Mouse (Mus musculus): ENCODE results near the gene Trappc6a. TPM values are rescaled to one million over a fixed set of nuclear protein-coding genes. Genes with fewer than 3 reads are reported as not detected.

The Trappc6a gene
- polyA plus RNA-seq, 1 experiment from 2014 or later, result 63.7 TPM

DNA sequence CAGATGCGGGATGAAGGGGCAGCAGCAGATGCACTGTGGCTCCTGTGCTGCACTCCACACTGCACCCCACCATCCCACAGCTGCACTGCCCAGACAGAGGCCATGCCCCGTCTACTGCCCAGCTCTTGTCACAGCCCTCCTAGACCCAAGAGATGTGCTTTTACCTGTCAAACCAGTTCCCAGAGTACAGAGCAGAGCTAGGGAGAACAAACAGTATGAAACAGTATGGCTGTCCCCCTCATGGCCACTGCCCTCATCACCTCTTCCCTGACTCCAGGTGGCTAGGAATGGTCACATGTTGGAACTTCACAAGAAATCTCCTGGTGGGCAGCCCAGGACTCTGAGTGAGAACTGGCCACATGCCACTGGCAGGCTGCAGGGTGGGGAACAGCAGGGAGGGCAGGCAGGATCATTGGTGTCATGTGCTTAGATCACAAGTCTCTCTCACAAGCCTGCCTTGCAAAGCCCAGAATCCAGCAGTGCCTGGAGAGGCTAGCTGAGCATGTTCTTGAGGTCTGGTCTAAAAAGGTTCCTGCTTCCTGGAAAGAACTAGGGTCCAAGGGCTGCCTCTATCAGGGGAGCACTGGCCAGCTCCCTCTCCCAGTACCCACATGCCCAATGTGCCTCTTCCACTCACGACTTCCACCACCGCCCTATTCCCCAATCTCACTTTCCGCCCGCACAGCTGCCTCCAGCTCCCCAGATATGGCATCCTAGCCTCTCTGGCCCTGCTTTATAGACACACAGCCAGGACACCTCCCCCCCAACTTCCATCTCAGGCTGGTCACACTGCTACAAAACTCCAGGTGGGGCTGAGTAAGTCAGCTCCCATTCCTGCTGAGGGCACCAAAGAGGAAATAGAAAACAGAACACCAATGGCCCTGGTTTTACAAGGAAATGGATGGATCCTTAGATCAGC lies 50.0 kb downstream of the Trappc6a start:
- H3K36me3 ChIP-seq (ENCODE audit: control insufficient read depth, insufficient read depth, low read length), result peaks cover 17% of the 10 kb centered on the region
- H3K9me3 ChIP-seq (ENCODE audit: control insufficient read depth, low read length), result no peaks in the 10 kb centered on the region
- ATAC-seq (ENCODE audit: low FRiP score, low TSS enrichment), result no peak
- 89% methylated on average over 6 of the region's 6 CpGs for WGBS
- no peak overlapping the region for H3K9ac ChIP-seq (ENCODE audit: low read depth, low read length)
- H3K4me3 ChIP-seq (ENCODE audit: low read length), result no peak overlapping the region
- no peaks in the 10 kb centered on the region for H3K27me3 ChIP-seq (ENCODE audit: control insufficient read depth, insufficient read depth, low read length)
- H3K4me2 ChIP-seq (replicated peaks; ENCODE audit: low read depth, low read length), result no peak overlapping the region
- no peak overlapping the region for H3K27ac ChIP-seq (ENCODE audit: low read depth, low read length)
- peaks cover 13% of the 10 kb centered on the region for H3K4me1 ChIP-seq (ENCODE audit: control insufficient read depth, insufficient read depth, low read length)

DNA sequence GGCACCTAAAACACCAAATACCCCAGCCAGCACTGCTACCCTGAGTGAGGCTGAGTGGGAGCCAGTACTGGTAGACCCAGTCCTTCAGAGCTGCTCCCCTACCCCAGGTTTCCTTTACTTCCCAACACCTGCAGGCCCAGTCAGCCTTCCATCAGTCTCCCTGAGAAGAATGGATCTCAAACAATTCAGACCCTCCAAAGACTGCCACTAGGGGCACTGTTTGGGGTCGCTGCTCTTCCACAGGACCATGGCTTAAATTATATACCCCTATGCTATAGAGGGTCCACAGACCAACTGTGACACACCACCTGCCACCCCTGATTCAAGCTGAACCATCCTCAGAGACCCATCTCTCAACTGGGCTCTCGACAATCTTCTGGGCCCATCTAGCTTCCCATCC lies 50.8 kb downstream of the Trappc6a start:
- Histone ChIP-seq H3K27ac (ENCODE audit: low read depth, low read length) (no peak overlapping the region), H3K4me3 (ENCODE audit: low read length) (no peak overlapping the region), H3K36me3 (ENCODE audit: control insufficient read depth, insufficient read depth, low read length) (peaks cover 12% of the 10 kb centered on the region; the same call in 1 of the 2 replicates), H3K27me3 (ENCODE audit: control insufficient read depth, insufficient read depth, low read length) (no peaks in the 10 kb centered on the region), H3K4me2 (replicated peaks; ENCODE audit: low read depth, low read length) (no peak overlapping the region), H3K9me3 (ENCODE audit: control insufficient read depth, low read length) (no peaks in the 10 kb centered on the region), H3K9ac (ENCODE audit: low read depth, low read length) (no peak overlapping the region), H3K4me1 (ENCODE audit: control insufficient read depth, insufficient read depth, low read length) (peaks cover 13% of the 10 kb centered on the region)
- ATAC-seq (ENCODE audit: low FRiP score, low TSS enrichment), result no peak
- 30% methylated on average over 2 of the region's 2 CpGs for WGBS

DNA sequence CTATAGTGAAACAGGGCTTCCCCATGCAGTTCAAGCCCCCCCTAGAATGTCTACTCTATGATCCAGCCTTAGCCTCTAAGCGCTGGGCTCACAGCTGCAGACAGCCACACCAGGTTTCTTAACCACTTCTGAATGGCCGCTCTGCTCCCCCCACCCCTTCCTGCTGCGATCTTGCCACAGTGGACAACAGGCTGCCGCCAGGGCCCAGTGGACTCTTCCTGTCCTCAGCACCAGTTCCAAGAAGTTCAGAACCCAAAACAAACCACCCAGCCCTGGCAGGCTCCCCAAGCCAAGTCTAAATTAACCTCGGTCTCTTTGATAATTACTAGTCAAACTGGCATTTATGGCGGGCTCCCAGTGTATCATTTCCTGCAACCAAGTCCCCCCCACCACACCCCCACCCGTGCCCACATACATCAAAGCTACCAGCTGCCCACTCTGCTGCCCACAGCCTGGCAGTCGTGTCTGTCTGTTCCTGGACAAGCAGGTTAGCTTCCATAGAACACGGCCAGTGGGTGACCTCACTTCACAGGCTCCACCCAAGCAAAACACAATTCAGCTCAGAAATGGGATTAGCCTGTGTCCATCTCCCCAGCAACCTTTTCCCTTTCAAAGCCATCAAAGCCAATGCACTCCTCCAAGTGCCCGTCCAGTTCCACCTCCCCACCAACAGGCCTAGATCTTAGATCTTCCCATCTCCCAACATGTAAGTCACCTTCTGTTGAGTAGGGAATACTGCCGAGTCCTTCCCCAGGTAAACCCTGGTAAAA lies 52.5 kb downstream of the Trappc6a start:
- H3K4me3 ChIP-seq (ENCODE audit: low read length), result peak overlapping the region; percentile 64
- ATAC-seq (ENCODE audit: low FRiP score, low TSS enrichment), result no peak
- 17% methylated on average over 11 of the region's 11 CpGs for WGBS

DNA sequence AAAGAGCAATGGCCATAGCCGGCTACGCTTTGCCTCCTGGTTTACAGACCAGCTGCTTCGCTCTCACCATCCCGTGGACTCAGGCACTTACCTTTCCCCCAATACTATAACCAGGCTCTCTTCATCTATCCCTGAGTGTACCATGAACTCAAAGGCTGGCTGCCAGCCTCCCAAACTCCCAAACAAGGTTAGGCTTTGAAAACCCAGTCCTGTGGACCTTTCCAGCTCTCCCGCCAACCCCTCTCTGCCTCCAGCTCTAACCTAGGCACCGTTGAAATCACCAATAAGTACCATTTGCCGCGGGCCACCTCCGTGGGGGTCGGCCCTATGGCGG lies 53.2 kb downstream of the Trappc6a start:
- H3K27ac ChIP-seq (ENCODE audit: low read depth, low read length), result no peak overlapping the region
- no peaks in the 10 kb centered on the region for H3K27me3 ChIP-seq (ENCODE audit: control insufficient read depth, insufficient read depth, low read length)
- ATAC-seq (ENCODE audit: low FRiP score, low TSS enrichment), result no peak
- peaks cover 13% of the 10 kb centered on the region for H3K4me1 ChIP-seq (ENCODE audit: control insufficient read depth, insufficient read depth, low read length)
- peak overlapping the region; percentile 64 for H3K4me3 ChIP-seq (ENCODE audit: low read length)
- H3K36me3 ChIP-seq (ENCODE audit: control insufficient read depth, insufficient read depth, low read length), result peaks cover 21% of the 10 kb centered on the region
- H3K4me2 ChIP-seq (replicated peaks; ENCODE audit: low read depth, low read length), result peak overlapping the region; percentile 62
- H3K9ac ChIP-seq (ENCODE audit: low read depth, low read length), result peak overlapping the region; percentile 94
- H3K9me3 ChIP-seq (ENCODE audit: control insufficient read depth, low read length), result no peaks in the 10 kb centered on the region
- 1% methylated on average over 11 of the region's 11 CpGs for WGBS

More for the DNA sequence above, 52.5 kb downstream of the Trappc6a start:
- Histone ChIP-seq H3K27me3 (ENCODE audit: control insufficient read depth, insufficient read depth, low read length) (no peaks in the 10 kb centered on the region), H3K36me3 (ENCODE audit: control insufficient read depth, insufficient read depth, low read length) (peaks cover 23% of the 10 kb centered on the region), H3K4me2 (replicated peaks; ENCODE audit: low read depth, low read length) (peak overlapping the region; percentile 62), H3K27ac (ENCODE audit: low read depth, low read length) (no peak overlapping the region), H3K4me1 (ENCODE audit: control insufficient read depth, insufficient read depth, low read length) (peaks cover 13% of the 10 kb centered on the region), H3K9ac (ENCODE audit: low read depth, low read length) (peak overlapping the region; percentile 94), H3K9me3 (ENCODE audit: control insufficient read depth, low read length) (no peaks in the 10 kb centered on the region)

DNA sequence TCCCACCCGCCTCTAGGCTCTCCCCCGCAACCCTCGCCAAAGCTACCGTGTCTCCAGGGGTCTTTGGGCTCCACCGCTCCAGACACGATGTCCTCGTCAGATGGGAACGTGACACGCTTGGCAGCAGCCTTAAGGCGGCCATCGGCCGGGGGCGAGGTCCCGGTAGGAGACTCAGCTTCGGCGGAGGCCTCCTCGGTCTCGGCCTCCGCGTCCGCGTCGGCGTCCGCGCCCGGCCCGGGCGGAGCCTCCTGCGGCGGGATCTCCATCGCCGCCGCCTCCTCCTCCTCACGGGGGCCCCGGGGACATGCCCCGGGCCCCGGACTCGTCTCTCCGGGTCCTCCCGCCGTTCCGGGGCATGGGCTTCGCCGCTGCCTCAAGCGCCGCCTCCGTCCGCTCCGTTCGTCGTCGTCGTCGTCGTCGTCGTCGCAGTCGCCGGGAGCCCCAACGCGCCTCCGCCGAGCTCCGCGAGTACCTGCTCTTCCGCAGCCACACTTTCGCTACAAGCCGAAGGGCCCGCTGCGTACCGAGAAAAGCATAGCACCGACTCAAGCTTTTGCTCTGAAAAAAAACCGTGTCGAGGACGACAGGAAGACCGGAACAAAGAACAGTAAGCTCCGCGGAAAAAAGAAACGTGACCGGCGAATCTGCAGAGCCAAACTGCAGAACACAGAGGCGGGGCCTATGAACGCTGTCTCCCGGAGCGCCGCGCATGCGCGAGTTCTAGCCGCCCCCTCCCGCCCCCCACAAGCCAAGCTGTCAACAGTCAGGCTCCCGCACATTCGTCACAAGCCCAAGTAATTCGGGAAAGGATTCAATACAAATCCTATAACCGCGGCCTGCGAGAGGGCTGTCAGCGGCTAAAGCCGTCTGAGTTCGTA lies 53.8 kb downstream of the Trappc6a start:
- WGBS, result 1% methylated on average over 102 of the region's 102 CpGs
- H3K36me3 ChIP-seq (ENCODE audit: control insufficient read depth, insufficient read depth, low read length), result peaks cover 24% of the 10 kb centered on the region
- no peaks in the 10 kb centered on the region for H3K9me3 ChIP-seq (ENCODE audit: control insufficient read depth, low read length)
- peak; percentile 81 for ATAC-seq (ENCODE audit: low FRiP score, low TSS enrichment)
- H3K4me2 ChIP-seq (replicated peaks; ENCODE audit: low read depth, low read length), result peak overlapping the region; percentile 90
- H3K4me1 ChIP-seq (ENCODE audit: control insufficient read depth, insufficient read depth, low read length), result peaks cover 13% of the 10 kb centered on the region
- no peaks in the 10 kb centered on the region for H3K27me3 ChIP-seq (ENCODE audit: control insufficient read depth, insufficient read depth, low read length)
- H3K27ac ChIP-seq (ENCODE audit: low read depth, low read length), result peak overlapping the region; percentile 93
- peak overlapping the region; percentile 94 for H3K9ac ChIP-seq (ENCODE audit: low read depth, low read length)
- peak overlapping the region; percentile 64 for H3K4me3 ChIP-seq (ENCODE audit: low read length)

DNA sequence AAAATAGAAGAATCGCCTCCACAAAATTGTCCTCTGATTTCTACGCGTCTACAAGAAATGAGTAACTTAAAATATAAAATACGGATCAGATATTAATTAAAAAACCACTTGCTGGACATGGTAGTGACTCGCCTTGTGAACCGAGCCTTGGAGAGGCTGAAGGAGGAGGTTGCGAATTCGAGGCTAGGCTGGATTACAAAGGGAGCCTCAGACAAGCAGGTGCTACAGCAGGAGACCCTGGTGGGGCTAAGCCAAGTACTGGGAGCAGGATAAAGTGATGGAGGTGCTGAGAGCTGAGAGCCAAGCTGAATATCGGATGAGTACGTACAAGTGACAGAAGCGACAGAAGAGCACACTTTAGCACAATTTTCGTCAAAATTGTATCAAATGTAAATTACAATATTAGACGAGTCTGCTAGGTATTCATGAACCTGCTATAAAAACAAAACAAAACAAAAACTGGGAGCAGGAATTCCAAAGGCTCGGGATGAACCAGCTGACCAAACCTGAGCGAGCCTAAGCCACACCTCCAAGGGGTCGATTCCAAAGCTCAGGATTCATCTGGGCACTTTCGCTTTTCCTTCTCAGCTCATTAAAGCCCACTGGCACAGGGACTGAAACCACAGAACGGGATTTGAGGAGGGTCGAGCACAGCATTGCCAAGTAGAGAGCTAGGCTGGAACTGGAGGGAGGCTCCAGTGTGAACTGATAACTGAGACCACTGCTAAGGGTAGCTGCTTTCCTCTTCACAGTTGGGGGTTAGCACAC lies 54.6 kb downstream of the Trappc6a start, which contains the start of gene Ppp1r37:
TSS of gene Ppp1r37 (minus strand) at position 434 of the 768 bp plus-strand sequence.
- ATAC-seq (ENCODE audit: low FRiP score, low TSS enrichment), result peak; percentile 44; the same call in 1 of the 2 replicates

DNA sequence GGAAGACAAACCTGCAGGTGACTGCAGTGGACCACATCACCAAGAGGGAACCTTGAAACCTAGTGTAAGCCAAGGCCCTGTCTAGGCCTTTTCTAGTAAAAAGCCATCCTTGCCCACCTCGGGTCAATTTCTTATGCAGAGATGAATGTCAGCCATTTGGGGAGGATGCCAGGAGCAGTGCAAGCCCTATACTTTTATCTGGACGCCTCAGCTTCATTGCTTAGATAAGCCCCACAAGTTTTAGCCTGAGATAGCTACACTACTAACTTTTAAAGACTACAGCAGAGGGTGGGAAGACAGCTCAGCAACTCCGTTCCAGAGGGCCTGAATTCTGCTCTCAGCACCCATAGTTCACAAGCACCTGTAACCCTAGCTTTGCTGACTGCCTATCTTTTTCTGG lies 55.7 kb downstream of the Trappc6a start:
- Histone ChIP-seq H3K9me3 (ENCODE audit: control insufficient read depth, low read length) (no peaks in the 10 kb centered on the region), H3K4me1 (ENCODE audit: control insufficient read depth, insufficient read depth, low read length) (peaks cover 13% of the 10 kb centered on the region), H3K4me3 (ENCODE audit: low read length) (no peak overlapping the region), H3K4me2 (replicated peaks; ENCODE audit: low read depth, low read length) (no peak overlapping the region), H3K9ac (ENCODE audit: low read depth, low read length) (no peak overlapping the region), H3K27ac (ENCODE audit: low read depth, low read length) (no peak overlapping the region), H3K27me3 (ENCODE audit: control insufficient read depth, insufficient read depth, low read length) (no peaks in the 10 kb centered on the region), H3K36me3 (ENCODE audit: control insufficient read depth, insufficient read depth, low read length) (peaks cover 29% of the 10 kb centered on the region)
- no peak for ATAC-seq (ENCODE audit: low FRiP score, low TSS enrichment)
- WGBS, result 87% methylated on average over 3 of the region's 3 CpGs

More for the DNA sequence above, 54.6 kb downstream of the Trappc6a start, which contains the start of gene Ppp1r37:
- Histone ChIP-seq H3K27me3 (ENCODE audit: control insufficient read depth, insufficient read depth, low read length) (no peaks in the 10 kb centered on the region), H3K36me3 (ENCODE audit: control insufficient read depth, insufficient read depth, low read length) (peaks cover 28% of the 10 kb centered on the region), H3K4me3 (ENCODE audit: low read length) (peak within 1 kb of the TSS; percentile 64), H3K9me3 (ENCODE audit: control insufficient read depth, low read length) (no peaks in the 10 kb centered on the region), H3K27ac (ENCODE audit: low read depth, low read length) (peak within 1 kb of the TSS; percentile 93), H3K9ac (ENCODE audit: low read depth, low read length) (peak within 1 kb of the TSS; percentile 94), H3K4me1 (ENCODE audit: control insufficient read depth, insufficient read depth, low read length) (peaks cover 13% of the 10 kb centered on the region), H3K4me2 (replicated peaks; ENCODE audit: low read depth, low read length) (peak within 1 kb of the TSS; percentile 90)
- WGBS, result 2% methylated on average over 19 of the region's 19 CpGs

DNA sequence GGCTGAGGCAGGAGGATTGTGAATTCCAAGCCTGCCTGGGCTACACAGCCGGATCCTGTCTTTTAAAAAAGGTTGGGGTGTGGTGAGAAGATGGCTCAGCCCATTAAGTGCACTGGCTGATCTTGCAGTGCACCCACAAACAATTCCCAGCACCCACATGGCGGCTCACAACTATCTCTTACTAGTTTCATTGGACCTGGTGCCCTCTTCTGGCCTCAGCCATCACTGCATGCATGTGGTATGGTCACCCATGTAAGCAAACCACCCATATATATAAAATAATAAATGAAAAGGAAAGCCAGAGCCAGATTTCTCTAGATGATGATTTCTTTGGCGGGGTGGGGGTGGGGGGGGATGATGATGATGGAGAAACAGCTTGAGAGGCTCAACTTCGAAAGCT lies 56.3 kb downstream of the Trappc6a start:
- Histone ChIP-seq H3K9me3 (ENCODE audit: control insufficient read depth, low read length) (no peaks in the 10 kb centered on the region), H3K4me3 (ENCODE audit: low read length) (no peak overlapping the region), H3K27ac (ENCODE audit: low read depth, low read length) (no peak overlapping the region), H3K36me3 (ENCODE audit: control insufficient read depth, insufficient read depth, low read length) (peaks cover 33% of the 10 kb centered on the region), H3K4me2 (replicated peaks; ENCODE audit: low read depth, low read length) (no peak overlapping the region), H3K9ac (ENCODE audit: low read depth, low read length) (no peak overlapping the region), H3K27me3 (ENCODE audit: control insufficient read depth, insufficient read depth, low read length) (no peaks in the 10 kb centered on the region), H3K4me1 (ENCODE audit: control insufficient read depth, insufficient read depth, low read length) (peaks cover 13% of the 10 kb centered on the region)
- no peak for ATAC-seq (ENCODE audit: low FRiP score, low TSS enrichment)
- 94% methylated on average over 4 of the region's 4 CpGs for WGBS
